Mouse (Mus musculus): ENCODE results near the gene Tmem259.

GRCm38 (mm10) chr10:79950661-79951060, 33.5 kb downstream of the Tmem259 start:
- TF ChIP-seq GATA1 (IDR thresholded peaks at IDR 0.05; ENCODE audit: low read length), result no peak
- no peak for TF ChIP-seq TAL1 (IDR thresholded peaks at IDR 0.05; ENCODE audit: low read length)
